Mouse (Mus musculus) right cerebral cortex, postnatal 25 days (tissue): ENCODE measurements around the gene Cd8a.
"Not testable (repeated sequence)": the region's sequence is repeated elsewhere in the genome, so short reads cannot be mapped to it uniquely, and the experiment has no call there.

Source experiments
- DNase-seq: peaks from one replicate; pipeline ENCODE4 v3.0.0; 2022

The Cd8a gene

DNA sequence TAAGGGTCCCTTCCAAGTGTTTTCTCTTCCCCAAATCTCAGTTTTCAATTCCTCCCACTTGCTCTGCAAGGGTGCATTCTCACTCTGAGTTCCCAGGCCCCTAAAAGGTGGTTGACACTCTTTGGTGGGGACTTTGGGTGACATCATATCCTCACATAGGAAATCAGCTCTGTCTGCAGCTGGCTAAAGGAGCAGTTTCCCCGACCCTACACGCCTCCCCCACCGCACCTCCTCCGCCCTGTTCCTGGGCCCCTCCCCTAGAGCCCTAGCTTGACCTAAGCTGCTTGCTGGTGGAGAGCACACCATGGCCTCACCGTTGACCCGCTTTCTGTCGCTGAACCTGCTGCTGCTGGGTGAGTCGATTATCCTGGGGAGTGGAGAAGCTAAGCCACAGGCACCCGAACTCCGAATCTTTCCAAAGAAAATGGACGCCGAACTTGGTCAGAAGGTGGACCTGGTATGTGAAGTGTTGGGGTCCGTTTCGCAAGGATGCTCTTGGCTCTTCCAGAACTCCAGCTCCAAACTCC is at the start of gene Cd8a:
Cd8a (plus strand) TSS at position 179 of the 527 bp plus-strand sequence.
- no peak for DNase-seq

DNA sequence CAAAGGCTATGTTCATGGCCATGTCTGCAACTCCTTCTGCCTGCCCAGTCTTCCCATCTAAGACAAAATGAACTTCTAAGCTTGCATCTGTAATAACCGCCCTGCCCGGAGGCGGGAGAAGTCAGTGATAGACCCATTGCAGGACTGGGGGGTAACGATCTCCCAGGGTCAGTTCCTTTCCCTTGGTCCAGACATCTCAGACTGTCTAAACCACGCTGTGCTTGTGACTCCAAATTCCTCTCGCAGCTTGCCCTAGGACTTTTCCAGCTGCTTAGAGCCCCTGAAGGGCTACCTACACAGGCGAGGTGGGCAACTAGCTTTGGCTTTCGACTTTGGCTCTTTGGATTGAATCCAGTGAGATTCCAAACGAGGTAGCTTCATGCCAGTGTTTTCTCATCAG is 48.4 kb upstream of the Cd8a start:
- DNase-seq, result no peak

DNA sequence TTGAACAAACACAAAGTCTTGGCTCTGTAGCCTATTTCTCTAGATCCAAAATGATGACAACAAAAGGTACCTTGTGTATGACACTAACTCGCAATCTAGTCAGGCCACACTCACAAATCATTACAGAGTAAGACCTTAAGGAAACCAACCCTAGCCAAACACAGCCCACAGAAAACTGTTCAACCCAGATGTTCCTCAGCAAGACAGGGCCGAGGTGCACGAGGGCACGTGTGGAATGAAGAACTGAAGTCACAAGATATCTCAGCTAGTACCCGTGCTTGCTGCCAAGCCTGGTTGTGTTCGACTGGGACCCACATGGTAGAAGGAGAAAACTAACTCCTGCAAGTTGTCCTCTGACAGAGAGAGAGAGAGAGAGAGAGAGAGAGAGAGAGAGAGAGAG is 43.3 kb upstream of the Cd8a start:
- DNase-seq, result no peak

DNA sequence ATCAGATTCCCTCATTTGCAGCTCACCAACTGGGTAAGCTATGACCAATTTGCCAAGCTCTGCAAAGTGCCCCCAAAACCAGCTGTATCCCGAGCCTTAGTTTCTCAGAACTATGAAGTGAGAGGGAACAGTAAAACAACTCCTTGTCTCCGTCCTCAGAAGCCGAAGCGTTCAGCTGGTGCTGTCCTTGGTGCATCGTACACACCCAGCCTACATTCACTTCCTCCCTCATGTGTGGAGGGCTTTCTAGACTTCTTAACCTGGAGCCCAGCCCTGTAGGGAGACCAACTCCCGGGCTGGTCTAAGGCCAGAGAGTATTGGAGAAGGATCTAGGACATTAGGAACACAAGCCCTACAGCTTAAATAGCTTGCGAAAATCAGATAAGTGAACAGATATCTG is 42.7 kb upstream of the Cd8a start:
- DNase-seq, result no peak

DNA sequence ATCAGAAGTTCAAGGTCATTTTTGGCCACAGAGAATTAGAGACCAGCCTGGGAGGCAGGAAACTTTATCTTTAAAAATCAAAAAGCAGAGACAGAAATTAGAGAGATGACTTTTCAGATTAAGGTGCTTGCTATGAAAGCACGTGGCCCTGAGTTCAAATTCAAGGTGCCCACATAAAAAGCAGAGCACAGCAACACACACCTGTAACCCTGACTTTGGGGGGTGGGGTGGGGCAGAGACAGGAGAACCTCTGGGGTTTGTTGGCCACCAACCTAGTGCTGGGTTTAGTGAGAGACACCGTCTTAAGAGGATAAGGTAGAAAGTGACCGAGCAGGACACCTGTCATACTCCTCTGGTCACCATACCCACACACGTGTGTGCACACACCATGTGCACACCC is 41.7 kb upstream of the Cd8a start:
- DNase-seq, result not testable (repeated sequence)

DNA sequence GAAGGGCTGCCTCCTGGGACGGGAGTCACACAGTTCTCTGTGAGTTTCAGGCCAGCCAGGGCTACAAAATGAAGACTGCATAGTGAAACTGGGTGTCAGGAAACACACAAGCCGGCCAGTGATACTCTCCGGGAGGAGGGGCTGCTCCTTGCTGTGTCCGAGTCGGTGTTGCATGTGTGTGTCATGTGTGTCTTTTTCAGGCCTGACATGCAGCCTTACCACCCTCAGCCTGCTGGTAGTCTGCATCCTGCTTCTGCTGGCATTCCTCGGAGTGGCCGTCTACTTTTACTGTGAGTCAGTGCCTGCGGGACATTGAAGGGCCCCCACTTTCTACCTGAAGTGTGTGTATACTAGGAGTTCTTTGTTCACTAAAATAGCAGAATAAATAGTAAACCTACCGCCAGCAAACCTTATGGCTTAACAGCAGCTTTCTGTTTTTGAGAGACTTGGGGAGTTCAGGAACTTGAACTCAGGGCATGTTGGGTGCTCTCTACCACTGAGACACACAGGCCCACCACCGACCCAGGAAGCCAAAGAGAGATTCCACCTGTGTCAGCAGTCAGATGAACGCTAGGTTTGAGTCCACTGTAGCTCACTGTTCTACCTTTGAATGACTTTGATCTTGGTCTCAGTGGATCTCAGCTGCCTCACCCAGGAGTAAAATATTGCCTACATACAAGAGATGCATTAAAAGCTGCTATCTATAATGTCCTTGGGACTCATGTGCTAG is 40.8 kb upstream of the Cd8a start:
- no peak for DNase-seq

DNA sequence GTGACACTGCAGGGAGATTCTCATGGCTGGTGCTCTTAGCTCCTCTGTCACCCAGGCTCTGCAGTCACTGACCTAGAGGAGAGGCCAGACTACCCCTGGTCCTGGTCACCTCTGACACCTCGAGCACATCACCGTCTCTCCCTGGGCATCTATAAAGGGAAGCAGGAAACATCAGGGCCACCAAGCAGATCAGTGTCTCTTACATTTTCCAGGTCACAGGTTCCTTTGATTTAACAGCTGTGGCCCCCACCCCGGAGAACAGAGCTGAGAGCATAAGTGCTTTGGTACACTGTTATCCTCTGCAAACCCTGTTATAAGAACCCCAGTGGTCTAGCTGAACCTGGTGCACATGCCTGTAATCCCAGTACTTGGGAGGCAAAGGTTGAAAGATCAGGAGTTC is 40.2 kb upstream of the Cd8a start:
- DNase-seq, result no peak

DNA sequence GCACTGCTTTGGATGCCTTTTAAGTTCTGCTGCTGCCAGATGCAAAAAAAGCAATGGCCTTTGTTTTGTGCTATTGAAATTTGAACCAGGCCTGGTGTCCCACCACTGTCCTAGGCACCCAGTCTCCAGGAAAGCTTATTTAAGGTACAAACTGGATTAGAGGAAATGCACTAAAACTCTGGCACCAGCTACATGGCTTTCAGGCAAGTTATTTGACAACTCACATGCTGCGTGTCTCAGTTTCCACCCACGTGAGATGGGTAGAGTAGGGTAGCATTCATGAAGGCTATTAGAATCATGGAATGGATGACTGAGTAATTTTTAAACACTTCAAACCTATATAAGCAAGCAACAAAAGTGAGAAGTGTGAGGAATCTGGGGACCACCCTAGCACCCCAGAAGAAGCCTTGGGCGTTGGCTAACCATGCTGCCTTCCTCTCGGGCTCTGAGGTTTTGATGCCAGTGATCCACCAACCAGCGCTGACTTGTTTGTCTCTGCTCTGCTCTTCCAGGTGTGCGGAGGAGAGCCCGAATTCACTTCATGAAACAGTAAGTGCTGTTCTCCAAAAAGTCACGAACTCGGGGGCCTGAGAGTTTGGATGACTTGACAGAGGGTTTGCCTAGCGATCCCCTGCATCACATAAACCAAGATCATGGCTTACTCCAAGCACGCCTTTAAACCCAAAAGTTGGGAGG is 39.5 kb upstream of the Cd8a start:
- no peak for DNase-seq

DNA sequence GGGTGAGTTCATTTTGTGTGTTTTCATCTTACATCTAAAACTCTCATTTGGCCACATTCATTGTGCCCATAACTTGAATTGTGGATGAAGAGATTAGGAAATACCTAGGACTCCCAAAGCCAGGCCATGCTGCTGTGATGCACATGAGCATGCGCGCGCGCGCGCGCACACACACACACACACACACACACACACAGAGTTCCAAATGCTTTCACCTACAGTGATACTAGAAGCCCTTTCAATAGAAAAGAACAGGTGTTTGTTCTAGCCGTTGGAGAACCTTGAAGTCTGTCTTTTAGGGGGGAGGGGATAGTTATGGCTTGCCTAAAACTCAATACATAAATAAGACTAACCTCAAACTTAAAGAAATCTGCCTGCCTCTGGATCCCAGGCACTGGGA is 35.6 kb upstream of the Cd8a start:
- DNase-seq, result no peak

DNA sequence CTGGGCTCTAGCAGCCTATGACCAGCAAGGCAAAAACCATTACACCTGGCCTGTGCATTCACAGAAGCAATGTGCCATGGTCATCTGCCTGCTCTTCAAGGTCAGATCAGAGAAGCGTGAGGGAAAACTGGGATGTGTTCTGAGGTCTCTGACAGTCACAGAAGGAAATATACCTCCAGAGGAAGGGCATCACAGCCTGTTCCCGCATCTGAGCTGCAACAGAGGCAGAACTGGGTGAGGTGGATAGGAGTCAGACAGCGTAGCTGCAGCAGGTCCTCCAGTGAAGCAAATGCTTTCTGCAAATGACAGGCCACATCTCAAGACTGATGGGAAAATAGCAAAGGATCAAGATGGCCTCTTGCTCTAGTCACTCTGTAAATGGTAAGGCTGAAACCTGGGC is 34.3 kb upstream of the Cd8a start:
- DNase-seq, result no peak

DNA sequence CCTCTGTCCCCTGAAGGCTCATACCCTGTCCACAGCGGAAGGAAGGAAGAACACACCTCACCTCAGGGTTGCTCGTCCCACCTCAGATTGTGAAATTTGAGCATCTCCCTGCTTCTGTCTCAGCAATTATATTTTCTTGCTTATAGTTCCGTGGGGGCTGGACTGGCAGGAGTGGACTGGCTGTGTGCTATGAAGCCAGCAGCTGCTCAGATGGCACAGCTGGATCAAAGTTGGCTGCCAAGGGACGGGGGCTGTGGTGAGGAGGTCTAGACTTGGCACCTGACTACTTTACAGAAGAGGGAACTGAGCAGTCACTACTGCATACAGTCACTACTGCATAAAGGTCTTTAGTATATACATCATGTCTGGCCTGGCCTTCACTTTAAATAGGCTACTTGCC is 33.9 kb upstream of the Cd8a start:
- no peak for DNase-seq

DNA sequence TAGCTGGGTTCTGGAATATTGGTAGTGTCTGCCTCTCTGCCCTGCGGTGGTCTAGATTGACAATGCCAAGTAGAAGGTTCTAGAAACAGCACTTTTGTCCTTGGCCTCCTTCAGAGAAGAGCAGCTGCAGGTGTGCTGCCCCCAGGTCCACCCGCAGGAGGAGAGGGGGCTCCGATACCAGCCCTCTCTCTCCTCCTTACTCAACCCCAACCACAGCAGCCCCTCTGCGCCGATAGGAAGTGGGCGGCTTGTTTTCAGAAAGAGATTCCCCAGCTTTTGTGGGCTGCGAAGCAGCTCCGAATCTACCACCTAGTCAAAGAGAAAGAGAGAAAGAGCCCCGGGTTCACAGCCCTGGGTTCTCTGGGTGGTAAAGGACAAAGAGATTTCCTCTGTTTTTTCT is 32.0 kb upstream of the Cd8a start:
- no peak for DNase-seq

DNA sequence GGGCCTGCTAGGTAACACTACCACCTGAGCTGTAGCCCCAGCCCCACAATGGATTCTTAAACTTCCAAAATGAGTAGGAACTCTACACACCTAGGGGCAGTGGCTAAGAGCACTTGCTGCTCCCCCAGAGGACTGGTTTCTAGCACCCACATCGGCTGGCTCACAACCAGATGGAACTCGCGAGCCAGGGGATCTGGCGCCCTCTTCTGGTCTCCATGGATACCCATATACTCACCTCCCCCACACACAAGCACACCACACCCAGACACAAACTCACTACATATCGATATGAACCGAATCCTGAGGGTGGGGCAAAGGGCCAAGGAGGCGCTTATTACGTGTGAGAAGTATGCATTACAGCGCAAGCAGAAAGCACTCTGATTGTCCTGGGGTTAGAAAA is 25.2 kb upstream of the Cd8a start:
- no peak for DNase-seq

DNA sequence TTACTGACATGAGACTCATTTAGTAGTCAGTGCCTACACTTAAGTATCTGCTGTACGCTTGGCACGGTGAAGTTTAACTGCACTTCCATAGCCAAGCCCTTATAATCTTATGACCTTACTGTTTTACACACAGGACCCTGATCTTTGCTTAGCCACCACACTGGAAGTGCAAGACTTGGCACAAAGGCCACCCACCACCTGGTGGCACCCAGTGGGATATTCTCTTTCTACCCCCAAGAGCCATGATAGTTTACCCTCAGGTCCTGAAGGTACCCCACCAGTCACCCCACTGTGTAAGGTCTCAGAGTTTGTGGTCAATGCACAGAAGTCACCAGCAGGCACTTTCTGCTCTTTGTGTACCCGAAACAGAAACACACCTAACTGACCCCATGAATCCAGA is 22.0 kb upstream of the Cd8a start:
- DNase-seq, result no peak

DNA sequence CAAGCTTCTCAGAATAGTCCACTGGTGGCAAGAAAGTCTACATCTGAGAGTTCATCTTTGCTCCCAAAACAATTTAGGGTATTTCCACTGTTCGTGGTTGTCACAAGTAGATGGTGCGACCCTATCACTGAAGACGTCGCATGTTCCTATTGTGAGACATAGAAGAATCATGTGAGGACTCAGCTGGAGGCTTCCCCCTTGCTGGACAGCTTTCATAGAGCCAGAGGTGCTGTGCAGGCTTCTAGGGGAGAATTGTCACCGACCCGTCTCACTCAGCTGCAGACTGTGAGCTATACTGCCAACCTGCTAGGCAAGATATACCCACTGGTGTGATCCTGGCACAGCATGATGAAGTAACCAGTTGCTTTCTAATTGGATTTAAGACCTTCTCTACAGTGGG is 21.0 kb upstream of the Cd8a start:
- no peak for DNase-seq

DNA sequence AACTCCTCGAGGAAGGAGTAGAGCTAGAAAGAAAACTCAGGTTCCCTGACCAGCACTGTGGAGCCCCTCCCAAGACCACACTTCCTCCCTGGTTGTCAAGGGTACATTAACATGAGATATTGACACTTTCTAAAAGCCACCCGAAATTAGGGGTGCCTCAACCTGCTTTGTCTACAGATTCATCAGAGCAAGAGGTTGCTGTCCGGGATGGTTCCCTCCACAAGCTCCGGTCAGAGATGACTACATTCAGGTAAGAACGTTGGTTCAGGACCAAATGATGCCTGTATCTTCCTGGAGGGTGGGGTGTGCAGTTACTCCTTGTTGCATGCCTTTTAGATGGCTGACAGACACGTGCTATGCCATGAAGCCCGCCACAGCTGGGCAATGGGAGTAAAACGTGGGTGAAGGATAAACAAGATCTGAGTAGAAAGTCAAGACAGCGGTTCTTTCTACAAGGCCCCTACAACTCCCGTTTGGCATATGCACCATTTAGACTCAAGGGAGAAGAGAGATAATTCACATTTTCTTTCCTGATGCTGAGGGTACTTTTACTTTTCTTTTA is 20.3 kb upstream of the Cd8a start:
- DNase-seq, result no peak

DNA sequence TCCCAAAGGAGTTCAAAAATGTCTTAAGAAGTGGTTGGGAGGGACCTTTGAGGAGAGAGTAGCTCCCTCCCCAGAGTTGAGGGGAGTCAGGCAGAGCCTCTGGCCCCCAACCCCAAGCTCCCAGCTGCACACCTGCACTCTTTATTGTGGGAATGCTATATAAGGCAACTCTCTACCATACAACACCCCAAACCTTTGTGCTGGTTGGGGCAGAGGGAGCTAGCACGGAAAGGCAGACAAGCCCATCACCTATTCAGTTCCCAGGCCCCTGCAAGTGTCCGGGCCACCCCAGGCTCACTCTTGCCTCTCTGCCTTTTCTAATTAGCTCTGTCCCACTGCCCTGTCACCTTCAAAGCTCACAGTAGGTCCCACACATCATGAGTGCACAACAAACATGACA is 19.5 kb upstream of the Cd8a start:
- DNase-seq, result no peak

DNA sequence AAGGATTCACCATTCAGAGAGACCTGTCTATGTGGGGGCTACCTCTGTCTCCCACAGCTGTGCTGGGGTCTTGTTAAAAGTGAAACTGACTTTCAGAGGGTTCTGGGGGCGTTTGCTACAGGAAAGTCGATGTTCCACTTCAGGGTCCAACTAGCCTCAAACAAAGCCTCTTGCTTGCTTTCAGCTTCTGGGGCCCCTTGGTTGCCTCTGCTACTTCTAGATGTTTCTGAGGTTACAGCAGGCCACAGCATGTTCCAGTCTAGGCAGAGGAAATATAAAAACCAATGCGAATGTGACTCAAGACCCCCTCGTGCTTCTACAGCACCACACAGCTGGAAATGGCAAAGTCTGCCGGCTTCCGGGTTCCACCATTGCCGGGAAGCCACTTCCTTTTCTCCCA is 15.7 kb upstream of the Cd8a start:
- DNase-seq, result no peak

DNA sequence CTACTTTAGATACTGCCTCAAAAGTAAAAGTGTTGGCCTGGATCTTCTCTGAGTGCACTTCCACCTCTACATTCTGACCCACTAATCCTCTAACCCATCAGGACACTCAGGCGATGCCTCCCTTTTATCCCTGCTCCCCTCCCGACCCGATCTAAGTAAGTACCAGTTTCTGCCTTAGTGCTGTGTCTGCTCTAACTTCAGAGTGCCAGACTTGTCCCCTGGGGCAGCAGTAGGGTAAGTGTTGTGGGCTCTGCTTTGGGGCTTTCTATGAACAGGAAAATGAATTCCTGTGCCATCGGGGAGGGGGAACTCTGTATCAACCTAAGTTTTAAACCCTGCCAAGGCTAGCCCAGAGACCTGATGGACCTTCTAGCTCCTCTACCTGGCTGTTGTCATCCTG is 13.0 kb upstream of the Cd8a start:
- no peak for DNase-seq

DNA sequence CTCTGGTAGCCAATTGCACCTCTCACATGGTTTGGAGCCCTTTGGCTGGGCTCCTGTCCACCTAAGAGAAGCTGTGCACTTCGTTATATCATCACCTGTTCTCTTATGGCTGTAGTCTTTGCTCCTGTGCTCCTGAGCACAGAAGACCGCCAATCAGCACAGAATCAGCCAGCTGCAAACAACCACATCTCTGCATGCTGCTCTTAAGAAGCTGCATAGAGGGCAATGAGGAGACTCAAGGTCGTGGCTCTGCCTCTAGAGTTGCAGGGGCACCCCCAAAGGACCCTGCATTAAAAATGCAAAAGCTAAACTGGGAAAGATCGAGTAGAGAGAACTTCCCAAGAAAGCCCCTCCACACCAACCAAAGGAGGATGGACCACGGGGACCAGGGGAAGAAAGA is 12.5 kb upstream of the Cd8a start:
- no peak for DNase-seq

DNA sequence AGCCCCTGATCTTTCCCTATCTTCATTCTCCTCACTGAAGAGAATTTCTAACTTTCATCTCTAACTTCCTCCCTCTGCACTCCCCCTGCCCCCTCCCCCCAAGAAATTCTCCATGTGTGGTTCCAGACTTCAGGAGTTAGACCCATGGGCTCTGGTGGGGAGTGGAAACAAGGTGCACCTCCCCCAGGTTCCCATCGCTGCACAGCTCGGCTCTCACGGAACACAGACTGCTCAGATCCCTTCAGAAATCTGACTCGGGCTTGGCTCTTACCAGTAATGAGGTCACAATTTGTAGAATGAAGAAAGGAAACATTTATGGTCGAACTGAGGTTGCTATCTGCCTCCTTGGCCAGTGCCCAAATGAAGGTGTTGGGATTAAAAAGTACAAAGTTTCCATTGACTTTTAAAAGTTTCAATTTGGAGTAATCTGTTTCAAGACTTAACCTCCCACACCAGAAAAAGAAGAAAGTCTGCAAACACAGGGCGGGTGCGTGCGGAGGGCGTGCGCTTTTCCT is 12.0 kb upstream of the Cd8a start:
- DNase-seq, result no peak

DNA sequence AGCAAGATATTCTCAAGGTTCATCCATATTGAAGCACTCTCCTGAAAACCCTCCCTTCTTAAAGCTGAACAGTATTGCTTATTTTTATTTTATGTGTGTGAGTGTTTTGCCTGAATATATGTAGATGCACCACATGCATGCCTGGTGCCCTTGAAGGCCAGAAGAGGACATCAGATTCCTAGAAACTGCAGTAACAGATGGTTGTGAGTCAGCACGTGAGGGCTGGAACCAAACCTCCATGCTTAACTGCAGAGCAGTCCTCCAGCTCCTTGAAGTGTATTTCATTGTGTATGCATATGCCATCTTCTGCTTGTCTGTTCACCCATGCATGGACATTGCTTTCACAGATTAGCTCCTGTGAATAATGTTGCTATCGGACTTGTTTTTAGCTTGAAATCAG is 9.2 kb upstream of the Cd8a start:
- DNase-seq, result no peak

DNA sequence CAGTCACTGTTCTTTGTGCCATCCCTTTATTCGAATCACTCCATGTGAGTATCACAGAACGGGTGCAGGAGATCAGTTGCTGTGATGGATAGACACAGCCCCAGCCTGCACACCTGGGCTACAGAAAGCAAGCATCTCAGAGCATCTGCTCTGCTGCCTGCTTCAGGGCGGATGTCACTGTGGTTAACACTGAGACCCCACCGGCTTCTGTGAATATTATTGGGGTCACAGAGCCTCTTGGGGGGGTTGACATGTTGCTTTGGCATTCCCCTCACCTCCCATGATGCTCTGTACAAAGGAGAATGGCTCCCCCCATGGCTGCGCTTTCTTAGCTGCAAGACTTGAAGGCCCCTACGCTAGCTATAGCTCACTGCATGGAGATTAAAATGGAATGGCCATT is 3.8 kb upstream of the Cd8a start:
- DNase-seq, result no peak

DNA sequence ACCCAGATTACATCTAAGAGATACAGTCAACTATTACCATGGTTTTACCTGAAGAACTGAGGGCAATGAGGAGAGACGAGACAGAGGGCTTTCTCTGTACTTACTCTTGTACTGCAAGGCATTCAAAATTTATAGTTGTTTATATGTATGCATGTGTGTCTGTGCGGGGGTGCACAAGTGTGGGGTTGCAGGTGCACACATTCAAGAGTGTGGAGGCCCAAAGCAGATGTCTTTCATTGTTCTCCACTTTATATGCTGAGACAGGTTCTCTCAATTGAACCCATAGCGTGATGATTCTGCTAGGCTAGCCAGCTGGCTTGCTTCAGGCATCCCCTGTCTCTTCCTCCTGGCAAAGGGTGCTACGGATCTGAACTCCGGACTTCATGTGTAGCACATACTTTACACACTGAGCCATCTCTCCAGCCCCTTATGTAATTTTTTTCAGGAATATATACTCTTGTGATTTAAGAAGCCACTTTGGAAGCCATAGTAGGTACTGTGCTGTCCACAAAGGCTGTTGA is 2.1 kb upstream of the Cd8a start:
- no peak for DNase-seq
